34 mouse cellular contexts compared by ENCODE assay signal in the genomic region with DNA sequence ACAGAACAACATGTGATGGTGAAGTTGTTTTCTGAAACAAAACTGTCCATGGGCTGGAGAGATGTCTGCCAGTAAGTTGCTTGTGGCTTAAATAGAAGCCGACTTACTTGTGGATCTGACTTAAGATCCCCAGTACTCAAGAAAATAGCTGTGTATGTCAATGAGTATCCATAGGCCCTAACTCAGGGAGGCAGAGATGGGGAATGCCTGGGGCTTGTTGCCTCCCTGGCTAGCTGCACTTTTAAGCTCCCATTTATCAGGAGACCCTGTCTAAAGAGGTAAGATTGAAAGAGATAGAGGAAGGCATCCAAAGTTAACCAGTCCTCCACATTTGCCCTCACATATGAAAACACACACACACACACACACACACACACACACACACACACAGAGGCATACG.
"Had no signal": no experiment of that assay in that cellular context is flagged by ENCODE, and none has a peak within 500 bp of the region (broad histone marks: within the 10 kb centered on the region; RNA-seq: fewer than 3 reads in every experiment).

No protein-coding gene starts in this region.

- H3K27me3 ChIP-seq: heart, embryonic 12.5 days; heart, embryonic 13.5 days; hindbrain, embryonic 12.5 days; hindbrain, embryonic 15.5 days; intestine, embryonic 15.5 days had no signal

- H3K4me3 ChIP-seq: heart, embryonic 12.5 days; heart, embryonic 13.5 days; heart, embryonic 15.5 days; hindbrain, embryonic 10.5 days; hindbrain, embryonic 12.5 days; hindbrain, embryonic 13.5 days; hindbrain, embryonic 15.5 days; intestine, embryonic 15.5 days; kidney, embryonic 15.5 days; layer of hippocampus, adult 2 months had no signal

- ATAC-seq: hindbrain, embryonic 16.5 days; hindbrain, postnatal 0 days; inflammation-experienced regulatory T-cells, adult 6 months; intestine, embryonic 15.5 days; intestine, embryonic 16.5 days; intestine, postnatal 0 days had no signal

- H3K9me3 ChIP-seq: heart, embryonic 10.5 days; heart, embryonic 12.5 days; heart, embryonic 13.5 days; heart, embryonic 15.5 days; hindbrain, embryonic 10.5 days; hindbrain, embryonic 12.5 days; hindbrain, embryonic 13.5 days; hindbrain, embryonic 15.5 days; intestine, embryonic 15.5 days; kidney, embryonic 15.5 days had no signal

- H3K9ac ChIP-seq: heart, embryonic 12.5 days; heart, embryonic 13.5 days; heart, embryonic 15.5 days; hindbrain, embryonic 12.5 days; hindbrain, embryonic 13.5 days; hindbrain, embryonic 14.5 days; hindbrain, embryonic 15.5 days; intestine, embryonic 15.5 days; kidney, embryonic 15.5 days had no signal

- H3K4me1 ChIP-seq: hindbrain, embryonic 12.5 days; hindbrain, embryonic 15.5 days; intestine, embryonic 15.5 days had no signal

- H3K36me3 ChIP-seq: heart, embryonic 10.5 days; heart, embryonic 12.5 days; heart, embryonic 13.5 days; heart, embryonic 15.5 days; hindbrain, embryonic 10.5 days; hindbrain, embryonic 12.5 days; hindbrain, embryonic 13.5 days; hindbrain, embryonic 15.5 days; intestine, embryonic 15.5 days; kidney, embryonic 15.5 days had no signal

- H3K4me2 ChIP-seq: hindbrain, embryonic 12.5 days; hindbrain, embryonic 13.5 days; hindbrain, embryonic 14.5 days; hindbrain, embryonic 15.5 days; intestine, embryonic 15.5 days; kidney, embryonic 15.5 days had no signal

- H3K27ac ChIP-seq: heart, embryonic 13.5 days; heart, embryonic 15.5 days; hindbrain, embryonic 10.5 days; hindbrain, embryonic 12.5 days; hindbrain, embryonic 13.5 days; hindbrain, embryonic 14.5 days; hindbrain, embryonic 15.5 days; hindbrain, postnatal 0 days; intestine, embryonic 15.5 days; kidney, embryonic 15.5 days; kidney, postnatal 0 days; layer of hippocampus, adult 2 months had no signal

- DNase-seq: heart, postnatal 10 days; heart, postnatal 14 days; heart, postnatal 36 days; heart, postnatal 4 days; kidney, adult 11 months; kidney, adult 18-20 months; kidney, adult 2 months; kidney, adult 8-10 months; kidney, adult 9 months; kidney, postnatal 10 days; kidney, postnatal 14 days; kidney, postnatal 25 days; kidney, postnatal 36 days; kidney, postnatal 4 days; layer of hippocampus, adult 9-11 months; layer of hippocampus, postnatal 36 days had no signal
